Mouse (Mus musculus) spleen, adult 2 months (tissue): ENCODE data around the gene Atp6v1f.

Source experiments
- CTCF ChIP-seq: fragments of 200-500 bp; IDR thresholded peaks from 2 replicates; pipeline ENCODE4 v1.5.1; 2011; ENCODE audit warnings: mild to moderate bottlenecking, inconsistent platforms; ENCODE audit not compliant: insufficient read depth, insufficient read length, insufficient replicate concordance; ENCODE audit errors: extremely low read depth
- POLR2A ChIP-seq: fragments of 200-500 bp; IDR thresholded peaks from 2 replicates; pipeline ENCODE4 v1.6.1; 2011; ENCODE audit warnings: low read depth, low read length, inconsistent platforms

DNA sequence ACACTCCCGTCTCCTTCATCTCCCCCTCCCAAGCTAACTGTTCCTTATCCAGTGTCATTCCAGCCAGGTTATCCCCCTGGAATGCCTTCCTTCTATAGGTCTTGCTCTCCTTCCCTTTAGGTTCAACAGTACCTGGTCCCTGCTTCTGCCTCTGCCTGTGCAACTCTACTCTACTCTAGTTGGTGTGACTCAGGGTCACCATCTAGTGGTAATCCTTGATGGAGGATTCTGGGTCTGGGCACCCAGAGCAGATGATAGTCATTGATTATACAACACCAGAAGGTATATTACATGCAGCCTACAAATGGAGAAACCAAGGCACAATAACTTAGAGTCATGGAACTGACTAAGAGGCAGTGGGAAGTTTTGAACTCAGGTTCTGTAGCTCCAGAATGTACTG lies 34.1 kb downstream of the Atp6v1f start:
- TF ChIP-seq POLR2A (no peak), CTCF (no peak)
